ENCODE assay signal across 8 mouse cellular contexts in genomic region chr13:114831367-114831833, GRCm38 (mm10). TPM values are rescaled to one million over a fixed set of nuclear protein-coding genes. Genes with fewer than 3 reads are reported as not detected.
DNase-seq lines count a peak whose midpoint lies in the region; ATAC-seq and TF ChIP-seq lines count a peak whose summit lies in the region.

No protein-coding gene starts in this region.

- TF ChIP-seq CTCF in thymus, adult 2 months (IDR thresholded peaks at IDR 0.05; ENCODE audit: borderline replicate concordance, control insufficient read depth, extremely low read depth, insufficient read depth, low read length, poor library complexity) = no peak

- H3K36me3 ChIP-seq in embryonic facial prominence, embryonic 11.5 days (replicated peaks; ENCODE audit: control insufficient read depth, insufficient read depth, low read depth, low read length) = no peaks in the 10 kb centered on the region
- H3K36me3 ChIP-seq in embryonic facial prominence, embryonic 10.5 days (replicated peaks) = peaks cover 36% of the 10 kb centered on the region
- peaks cover 21% of the 10 kb centered on the region for H3K36me3 ChIP-seq in thymus, adult 2 months (ENCODE audit: control insufficient read depth, insufficient read depth, low read length)

- no peak overlapping the region for H3K4me3 ChIP-seq in embryonic facial prominence, embryonic 11.5 days (ENCODE audit: low read depth, low read length)
- H3K4me3 ChIP-seq in embryonic facial prominence, embryonic 10.5 days = no peak overlapping the region
- no peak overlapping the region for H3K4me3 ChIP-seq in thymus, adult 2 months (ENCODE audit: control insufficient read depth, insufficient read depth, low read length)

- no peak for TF ChIP-seq POLR2A in thymus, adult 2 months (IDR thresholded peaks at IDR 0.05; ENCODE audit: control insufficient read depth, extremely low read depth, insufficient read depth, low read length, poor library complexity)

- WGBS in embryonic facial prominence, embryonic 11.5 days = 83% methylated on average over 4 of the region's 4 CpGs
- 85% methylated on average over 4 of the region's 4 CpGs for WGBS in embryonic facial prominence, embryonic 10.5 days
- WGBS in thymus, adult 2 months = 90% methylated on average over 4 of the region's 4 CpGs

- no peaks in the 10 kb centered on the region for H3K27me3 ChIP-seq in embryonic facial prominence, embryonic 11.5 days (ENCODE audit: control insufficient read depth, insufficient read depth, low read length)
- no peaks in the 10 kb centered on the region for H3K27me3 ChIP-seq in embryonic facial prominence, embryonic 10.5 days (replicated peaks; ENCODE audit: low read depth, poor library complexity, severe bottlenecking)
- no peaks in the 10 kb centered on the region for H3K27me3 ChIP-seq in thymus, adult 2 months (ENCODE audit: control insufficient read depth, insufficient read depth, low read length)

- peak; percentile 49 for ATAC-seq in embryonic facial prominence, embryonic 11.5 days (replicated peaks; ENCODE audit: insufficient number of reproducible peaks, low FRiP score, low TSS enrichment, low read depth)

- DNase-seq in embryonic facial prominence, embryonic 11.5 days (ENCODE audit: low spot score) = peak; percentile 70
- no peak for DNase-seq in embryonic facial prominence, embryonic 10.5 days (ENCODE audit: low spot score)
- DNase-seq in thymus, adult 2 months = peak; percentile 35
- DNase-seq in thymus, postnatal 4 days = no peak
- DNase-seq in forelimb bud, embryonic 11.5 days (ENCODE audit: low read depth, low spot score) = peak; percentile 40
- peak; percentile 72 for DNase-seq in lung, postnatal 36 days
- DNase-seq in yolk sac, embryonic 10.5 days (ENCODE audit: low spot score) = no peak
- no peak for DNase-seq in cerebellum, adult 9-11 months

- H3K27ac ChIP-seq in embryonic facial prominence, embryonic 11.5 days (replicated peaks; ENCODE audit: low read depth, low read length) = no peak overlapping the region
- no peak overlapping the region for H3K27ac ChIP-seq in embryonic facial prominence, embryonic 10.5 days (replicated peaks)
- no peak overlapping the region for H3K27ac ChIP-seq in thymus, adult 2 months (ENCODE audit: control insufficient read depth, insufficient read depth, low read length)

- no peaks in the 10 kb centered on the region for H3K9me3 ChIP-seq in embryonic facial prominence, embryonic 11.5 days (replicated peaks; ENCODE audit: control insufficient read depth, low read length)
- H3K9me3 ChIP-seq in embryonic facial prominence, embryonic 10.5 days = no peaks in the 10 kb centered on the region

- no peaks in the 10 kb centered on the region for H3K4me1 ChIP-seq in embryonic facial prominence, embryonic 11.5 days (ENCODE audit: control insufficient read depth, insufficient read depth, low read length)
- no peaks in the 10 kb centered on the region for H3K4me1 ChIP-seq in embryonic facial prominence, embryonic 10.5 days
- H3K4me1 ChIP-seq in thymus, adult 2 months (replicated peaks; ENCODE audit: control insufficient read depth, insufficient read depth, low read length) = no peaks in the 10 kb centered on the region

- H3K4me2 ChIP-seq in embryonic facial prominence, embryonic 11.5 days (ENCODE audit: low read depth, low read length) = no peak overlapping the region

- no peak overlapping the region for H3K9ac ChIP-seq in embryonic facial prominence, embryonic 11.5 days (replicated peaks; ENCODE audit: low read length)

RNA-seq across cellular contexts. Expression of gene Mocs2, which starts 13.4 kb away (rescaled TPM):
- polyA plus RNA-seq in embryonic facial prominence, embryonic 11.5 days (2014; fragmentation: Nextera tagmentation; extraction: Ambion mirVana) = 81.4 and 90.9 TPM in 2 replicates
- polyA plus RNA-seq in embryonic facial prominence, embryonic 10.5 days (2016; fragmentation: Nextera tagmentation; extraction: Ambion mirVana) = 64.4 and 67.3 TPM in 2 replicates
- polyA plus RNA-seq in thymus, adult 2 months (2012; rRNA removed) = 9.2 and 11.4 TPM in 2 replicates

Comparison
In these comparisons a context has a peak if more than half of its experiments do, and no peak if none do; other contexts are left out.
1. DNase-seq: peak in embryonic facial prominence, embryonic 11.5 days (single experiment), thymus, adult 2 months (single experiment), forelimb bud, embryonic 11.5 days (single experiment) and lung, postnatal 36 days (single experiment); none in embryonic facial prominence, embryonic 10.5 days (single experiment), thymus, postnatal 4 days (single experiment), yolk sac, embryonic 10.5 days (single experiment) and cerebellum, adult 9-11 months (single experiment).